Mouse (Mus musculus) kidney, postnatal 36 days (tissue): ENCODE results near the gene Abcb9.
A peak's percentile ranks its signal among the peaks of the same experiment; 100 is the strongest.

Experiments used
- DNase-seq, 2 experiments: peaks; one replicate each; pipeline ENCODE4 v3.0.0; 2021 to 2022; ENCODE audit warnings: mixed read lengths in 2 of 2

Abcb9 gene

GRCm38 (mm10) chr5:124029220-124030035 is 66.2 kb downstream of the Abcb9 start:
- no peak for DNase-seq

- no peak for DNase-seq
Measured at GRCm38 (mm10) chr5:124028680-124029079, 66.9 kb downstream of the Abcb9 start.

DNA sequence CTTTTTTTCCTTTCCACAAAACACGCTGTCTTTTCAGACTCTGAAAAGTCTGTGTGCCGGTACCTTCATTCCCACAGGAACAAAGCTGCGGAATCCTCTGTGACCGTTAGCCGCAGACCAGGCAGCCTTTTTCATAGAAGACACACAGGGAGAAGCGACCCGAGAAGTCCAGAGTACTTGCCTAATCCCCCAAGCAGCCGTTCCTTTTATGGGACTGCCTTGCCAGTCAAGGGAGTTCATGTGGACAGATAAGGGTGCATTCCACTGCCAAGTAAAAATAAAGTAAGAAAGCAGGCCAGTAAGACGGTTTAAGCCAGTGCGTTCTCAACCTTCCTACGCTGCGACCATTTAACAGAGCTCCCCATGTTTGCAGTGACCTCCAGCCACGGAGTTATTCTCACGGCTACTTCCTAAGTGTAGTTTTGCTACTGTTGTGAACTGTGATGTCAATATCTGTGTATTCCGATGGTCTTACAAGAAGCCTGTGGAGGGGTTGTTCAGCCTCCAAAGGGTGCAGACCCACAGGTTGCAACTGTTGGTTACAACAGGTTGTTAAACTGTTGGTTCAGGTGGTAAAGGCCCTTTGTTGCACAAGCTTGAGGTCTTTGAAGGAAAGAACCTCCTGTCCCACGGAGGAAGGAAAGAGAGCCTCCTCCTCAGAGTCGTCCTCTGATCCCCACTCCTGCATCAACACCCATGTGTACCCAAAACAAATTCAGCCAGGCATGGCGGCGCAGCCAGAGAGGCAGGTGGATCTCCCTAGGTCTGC is 67.7 kb downstream of the Abcb9 start:
- DNase-seq: no peak

- DNase-seq: no peak
Measured at GRCm38 (mm10) chr5:124026568-124026967, 69.0 kb downstream of the Abcb9 start.

DNA sequence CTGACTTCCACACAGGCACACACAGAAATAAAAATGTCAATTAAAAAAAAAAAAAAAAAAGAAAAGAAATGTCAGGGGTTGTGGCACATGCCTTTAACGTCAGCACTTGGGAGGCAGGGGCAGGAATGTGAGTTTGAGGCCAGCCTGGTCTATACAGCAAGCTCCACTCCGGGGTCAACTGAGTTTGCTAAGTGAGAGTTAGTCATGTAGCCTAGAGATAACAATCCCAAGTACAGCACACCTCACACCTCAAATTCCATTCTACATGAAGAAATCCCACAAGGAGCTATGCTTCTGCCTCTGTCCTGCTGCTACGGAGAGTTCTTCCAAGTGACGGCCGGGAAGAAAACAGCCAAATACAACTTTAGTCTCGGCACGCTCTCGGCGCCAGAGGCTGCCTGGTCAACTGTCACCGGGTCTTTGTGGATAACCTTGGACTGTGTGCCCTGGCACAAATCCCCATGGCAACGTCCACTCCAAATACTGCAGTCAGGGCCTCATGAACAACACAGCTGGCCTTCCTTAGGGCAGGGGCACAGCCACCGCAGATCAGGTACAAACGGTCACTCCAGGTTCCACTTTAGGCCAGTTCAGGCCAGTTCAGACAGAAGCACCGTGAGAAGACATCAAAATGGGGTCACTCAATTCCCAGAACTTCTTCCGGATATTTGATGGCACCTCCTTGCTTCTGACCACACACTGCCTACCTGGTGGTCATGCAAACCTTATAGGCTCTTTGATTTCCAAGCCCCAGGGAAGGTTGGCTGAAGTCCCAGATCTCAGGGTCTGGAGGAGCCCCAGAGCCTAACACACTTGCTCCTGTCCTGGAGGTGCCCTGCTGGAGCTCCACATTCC is 69.8 kb downstream of the Abcb9 start:
- DNase-seq: peak; percentile 79 to 81

- DNase-seq: no peak
Measured at GRCm38 (mm10) chr5:124025146-124025545, 70.5 kb downstream of the Abcb9 start.

DNA sequence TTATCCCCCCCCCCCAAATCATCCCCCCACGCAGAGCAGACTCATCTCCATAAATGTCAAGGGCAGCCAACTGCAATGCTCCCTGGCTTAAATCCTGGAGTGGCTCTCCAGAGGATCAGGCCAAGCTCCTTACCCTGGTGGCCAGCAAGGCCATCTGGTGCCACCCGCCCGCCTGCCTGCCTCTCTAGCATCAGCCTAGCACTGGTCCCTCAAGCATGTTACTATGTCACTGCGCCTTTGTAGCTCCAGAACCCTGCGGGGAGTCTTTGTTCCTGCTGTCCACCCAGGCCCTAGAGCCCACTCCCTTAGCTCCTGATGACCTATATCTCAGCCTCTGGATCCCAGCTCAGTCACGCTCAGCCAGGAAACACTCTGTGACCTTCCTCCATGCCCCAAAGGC is 70.9 kb downstream of the Abcb9 start:
- DNase-seq: no peak

DNA sequence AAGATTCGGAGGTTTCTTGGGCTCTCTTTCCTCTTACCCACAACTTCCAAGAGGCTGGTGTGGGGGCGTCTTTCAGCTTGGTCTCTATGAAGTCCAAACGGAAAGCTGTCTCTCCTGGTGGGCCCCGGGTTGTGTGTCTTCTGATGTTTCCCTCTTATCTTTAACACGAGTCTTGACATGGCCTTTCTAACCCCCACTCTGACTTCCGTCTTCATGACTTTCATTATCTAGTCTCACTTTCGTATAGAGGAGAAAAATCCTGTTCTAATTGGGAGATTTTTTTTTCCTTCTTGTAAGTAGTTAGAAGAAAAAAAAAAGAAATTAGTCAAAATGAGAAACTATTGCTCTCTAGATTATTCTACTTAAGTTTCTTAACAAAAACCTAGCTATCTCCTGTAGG is 73.2 kb downstream of the Abcb9 start:
- DNase-seq: no peak

DNA sequence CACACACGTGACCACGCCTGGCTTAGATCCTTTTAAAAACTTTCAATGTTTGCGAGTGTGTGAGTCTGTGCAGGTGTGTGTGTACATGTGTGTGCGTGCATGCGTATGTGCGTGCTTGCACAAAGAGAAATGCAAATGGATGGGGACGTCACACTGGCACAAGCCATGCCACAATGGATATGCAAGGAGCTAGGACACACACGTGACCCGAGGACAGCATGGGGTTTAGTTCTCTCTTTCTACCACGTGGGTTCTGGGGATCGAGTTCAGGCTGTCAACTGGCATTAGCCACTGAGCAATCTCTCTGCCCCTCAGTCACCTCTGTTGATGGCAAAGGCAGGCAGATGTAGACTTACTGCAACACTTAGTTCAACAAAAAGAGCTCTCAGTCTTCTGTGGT is 73.9 kb downstream of the Abcb9 start:
- no peak for DNase-seq

DNA sequence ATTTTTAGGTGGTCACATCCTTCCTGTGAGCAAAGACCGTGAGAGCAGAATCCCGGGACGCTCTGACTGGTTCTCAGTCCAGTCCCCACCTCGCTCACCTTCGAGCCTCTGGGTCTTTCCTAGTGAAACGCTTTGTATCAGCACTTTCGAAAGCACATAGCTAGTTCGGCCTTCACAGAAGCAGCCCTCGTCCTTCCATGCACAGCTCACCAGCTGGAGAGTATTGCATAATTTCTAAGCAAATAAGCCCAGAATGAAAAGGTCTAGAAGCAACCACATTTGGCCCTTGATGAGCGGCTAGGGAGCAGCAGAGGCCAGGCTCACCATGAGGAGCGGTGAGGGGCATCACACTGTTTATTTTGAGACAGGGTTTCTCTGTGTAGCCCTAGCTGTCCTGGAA is 74.5 kb downstream of the Abcb9 start:
- DNase-seq: no peak

DNA sequence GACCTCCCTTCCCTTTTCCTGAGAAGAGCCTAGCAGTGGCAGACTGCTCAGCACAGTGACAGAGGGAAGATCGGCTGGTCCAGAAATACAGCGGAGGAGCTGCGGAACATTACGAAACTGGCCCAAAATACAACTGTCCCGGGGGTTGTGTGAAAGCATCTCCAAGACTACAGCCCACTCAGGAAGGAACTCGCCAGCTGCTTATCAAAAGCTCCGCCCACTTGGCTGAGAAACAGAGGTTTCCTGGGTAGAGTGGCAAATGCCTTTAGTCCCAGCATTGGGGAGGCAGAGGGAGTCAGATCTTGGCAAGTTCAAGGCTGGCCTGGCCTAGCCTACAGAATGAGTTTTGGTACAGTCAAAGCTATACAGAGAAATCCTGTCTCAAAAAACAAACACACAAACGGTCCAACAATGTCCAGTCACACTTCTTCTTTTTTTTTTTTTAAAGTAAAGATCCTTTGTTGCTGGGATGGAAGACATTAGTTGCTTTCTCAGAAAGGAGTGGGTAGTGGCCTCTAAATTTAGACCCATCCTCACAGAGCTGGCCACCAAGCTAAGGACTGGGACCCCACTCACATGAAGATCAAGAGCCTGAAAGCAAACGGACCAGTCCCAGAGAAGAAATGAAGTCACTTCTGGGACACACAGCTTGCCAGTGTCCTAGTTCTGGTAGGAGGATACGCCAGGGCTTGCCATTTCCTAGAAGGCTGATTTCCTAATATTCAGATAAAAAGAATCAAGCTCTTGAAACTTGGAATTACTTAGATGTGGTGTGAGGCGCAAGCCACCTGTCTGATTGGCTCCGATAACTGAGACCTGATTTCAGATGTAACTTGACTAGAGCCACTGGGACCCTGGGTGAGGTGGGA is 76.0 kb downstream of the Abcb9 start:
- DNase-seq: peak; percentile 73 to 79

- DNase-seq: no peak
Measured at GRCm38 (mm10) chr5:124018651-124019050, 76.9 kb downstream of the Abcb9 start.

- no peak for DNase-seq
Measured at GRCm38 (mm10) chr5:124017941-124018340, 77.7 kb downstream of the Abcb9 start.

DNA sequence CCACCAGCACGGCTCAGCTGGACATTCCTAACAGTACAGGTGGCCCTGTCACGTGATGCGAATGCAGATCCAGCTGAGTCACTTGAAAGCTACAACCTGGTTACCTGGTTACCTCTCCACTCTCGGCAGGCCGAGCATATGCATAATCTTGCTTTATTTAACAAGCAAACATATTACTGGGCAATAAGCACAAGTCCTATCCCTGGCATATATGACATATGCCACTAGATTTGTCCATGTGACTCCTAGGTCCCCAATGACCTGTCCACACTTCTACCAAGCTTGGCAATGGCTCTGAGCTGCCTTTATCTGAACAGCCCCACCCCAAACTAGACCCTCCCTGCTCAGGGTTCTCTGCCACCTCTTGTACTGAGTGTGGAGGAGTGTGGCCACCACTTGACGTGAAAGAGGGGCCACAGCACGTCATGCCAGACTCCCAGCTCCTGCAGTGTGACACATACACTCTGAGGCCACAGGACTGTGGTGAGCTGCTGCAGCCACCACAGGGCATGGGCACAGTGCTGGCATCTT is 79.2 kb downstream of the Abcb9 start:
- DNase-seq: no peak

GRCm38 (mm10) chr5:124015727-124016126 is 79.9 kb downstream of the Abcb9 start:
- no peak for DNase-seq

DNA sequence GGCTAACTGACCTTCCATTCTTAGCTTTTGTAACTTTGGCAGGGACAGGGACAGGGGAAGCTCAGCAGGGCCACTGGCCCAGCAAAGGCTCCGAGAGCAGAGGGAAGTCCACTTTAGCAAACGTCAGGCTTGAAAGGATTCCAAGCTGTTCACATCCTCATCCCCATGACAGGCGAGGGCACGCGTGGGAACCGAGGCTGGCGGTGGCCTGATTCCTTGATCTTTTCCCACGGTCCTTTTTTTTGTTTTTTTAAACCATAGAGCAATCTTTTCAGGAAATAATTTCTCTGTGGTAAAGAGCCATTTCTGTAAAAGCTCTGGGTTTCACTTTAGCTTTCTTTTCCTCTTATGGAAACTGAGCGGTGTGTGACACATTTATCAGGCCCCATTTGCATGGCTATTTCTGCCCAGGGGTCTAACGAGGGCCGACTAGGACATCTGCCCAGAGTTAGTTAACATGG is 80.8 kb downstream of the Abcb9 start:
- peak; percentile 68 to 84 for DNase-seq

DNA sequence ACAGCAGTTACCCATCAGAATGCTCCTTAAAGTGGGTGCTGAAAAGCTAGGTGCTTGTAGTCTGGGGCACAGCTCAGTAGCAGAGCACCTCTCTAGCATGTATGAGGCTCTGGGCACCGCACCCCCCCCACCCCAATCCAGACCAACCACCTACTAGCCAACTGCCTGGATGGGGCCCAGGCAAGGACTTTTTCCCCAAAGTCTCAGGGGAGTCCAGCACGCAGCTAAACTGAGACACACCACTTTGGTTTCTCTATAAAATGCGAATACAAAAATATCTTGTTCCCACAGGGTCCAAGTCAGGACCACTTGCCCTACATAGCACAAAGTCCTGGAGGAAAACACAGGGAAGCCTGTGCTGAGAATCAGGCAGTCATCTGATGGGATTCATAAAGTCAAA is 81.4 kb downstream of the Abcb9 start:
- DNase-seq: no peak

- DNase-seq: no peak
Measured at GRCm38 (mm10) chr5:124013747-124014146, 81.9 kb downstream of the Abcb9 start.

DNA sequence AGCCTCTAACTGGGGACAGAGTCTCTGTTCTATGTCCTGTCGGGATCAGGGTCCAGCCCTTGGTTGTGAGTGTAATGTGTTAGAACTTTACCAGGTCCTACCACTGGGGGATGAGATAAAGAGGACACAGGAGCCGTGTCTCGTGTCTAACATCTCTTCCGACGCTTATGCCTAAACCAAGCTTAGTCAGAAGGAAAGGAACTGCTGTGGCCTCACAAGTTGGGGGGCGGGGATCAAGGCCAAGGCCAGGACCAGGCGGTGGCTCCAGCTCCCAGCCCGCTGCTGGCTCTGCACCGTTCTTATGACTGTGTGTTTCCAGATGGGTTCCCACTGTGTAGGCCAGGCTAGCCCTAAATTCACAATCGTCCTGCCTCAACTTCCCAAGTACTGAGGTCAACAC is 82.7 kb downstream of the Abcb9 start:
- DNase-seq: no peak

DNA sequence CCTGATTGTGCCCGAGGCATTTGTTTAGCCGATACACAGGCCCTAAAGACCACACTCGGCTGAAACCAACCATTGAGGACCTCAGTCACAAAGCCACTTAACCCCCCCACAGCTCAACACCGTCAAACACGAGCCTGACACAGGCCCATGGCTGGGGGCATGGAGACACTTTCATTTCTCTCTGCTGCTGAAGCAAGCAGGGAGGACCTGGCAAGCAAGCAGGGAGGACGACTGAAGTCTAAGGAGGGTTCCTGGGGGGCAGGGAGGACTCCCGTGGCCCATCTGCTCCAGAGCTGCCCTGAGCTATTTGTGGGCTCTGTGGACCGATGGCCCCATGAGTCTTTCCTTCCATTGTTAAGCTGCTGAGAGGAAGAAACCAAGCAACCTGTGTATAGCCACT is 83.7 kb downstream of the Abcb9 start:
- DNase-seq: no peak
